ENCODE assay signal across 12 mouse cellular contexts in genomic region chrX:56683521-56683920, GRCm38 (mm10). TPM values are rescaled to one million over a fixed set of nuclear protein-coding genes. Genes with fewer than 3 reads are reported as not detected.
A peak's percentile ranks its signal among the peaks of the same experiment; 100 is the strongest.
DNase-seq lines count a peak whose midpoint lies in the region; ATAC-seq and TF ChIP-seq lines count a peak whose summit lies in the region.
"Had no signal": no experiment of that assay in that cellular context is flagged by ENCODE, and none has a peak within 500 bp of the region (broad histone marks: within the 10 kb centered on the region; RNA-seq: fewer than 3 reads in every experiment).

No protein-coding gene starts in this region.

- 67% methylated on average over 10 of the region's 10 CpGs for WGBS in heart, adult 2 months
- WGBS in heart, embryonic 10.5 days: 86% methylated on average over 10 of the region's 10 CpGs
- WGBS in intestine, postnatal 0 days: 84% methylated on average over 10 of the region's 10 CpGs
- WGBS in forebrain, embryonic 16.5 days: 66% methylated on average over 10 of the region's 10 CpGs

- H3K9me3 ChIP-seq in heart, embryonic 10.5 days: no peaks in the 10 kb centered on the region
- no peaks in the 10 kb centered on the region for H3K9me3 ChIP-seq in intestine, postnatal 0 days (ENCODE audit: control insufficient read depth)
- no peaks in the 10 kb centered on the region for H3K9me3 ChIP-seq in forebrain, embryonic 16.5 days (ENCODE audit: control insufficient read depth, low read length)
- H3K9me3 ChIP-seq: G1E had no signal

- no peaks in the 10 kb centered on the region for H3K27me3 ChIP-seq in heart, adult 2 months (ENCODE audit: control insufficient read depth, insufficient read depth, low read length)
- no peaks in the 10 kb centered on the region for H3K27me3 ChIP-seq in heart, embryonic 10.5 days (ENCODE audit: insufficient read depth, poor library complexity, severe bottlenecking)
- H3K27me3 ChIP-seq in intestine, postnatal 0 days (replicated peaks; ENCODE audit: control insufficient read depth, insufficient read depth, low read length): no peaks in the 10 kb centered on the region
- no peaks in the 10 kb centered on the region for H3K27me3 ChIP-seq in forebrain, embryonic 16.5 days (replicated peaks; ENCODE audit: control insufficient read depth, insufficient read depth, low read length)

- TF ChIP-seq CTCF in heart, adult 2 months (IDR thresholded peaks at IDR 0.05): no peak
- no peak for TF ChIP-seq CTCF in brain, embryonic 14.5 days (IDR thresholded peaks at IDR 0.05; ENCODE audit: borderline replicate concordance, extremely low read depth, insufficient read depth, insufficient read length)
- no peak for TF ChIP-seq CTCF in intestine, postnatal 0 days (IDR thresholded peaks at IDR 0.05; ENCODE audit: low read depth)

- no peak overlapping the region for H3K27ac ChIP-seq in heart, adult 2 months
- no peak overlapping the region for H3K27ac ChIP-seq in heart, embryonic 10.5 days
- no peak overlapping the region for H3K27ac ChIP-seq in intestine, postnatal 0 days (ENCODE audit: low read depth, low read length)
- H3K27ac ChIP-seq in forebrain, embryonic 16.5 days (ENCODE audit: low read length): no peak overlapping the region

- H3K4me2 ChIP-seq in intestine, postnatal 0 days (replicated peaks; ENCODE audit: low read depth): no peak overlapping the region
- no peak overlapping the region for H3K4me2 ChIP-seq in forebrain, embryonic 16.5 days (ENCODE audit: low read length)

- no peaks in the 10 kb centered on the region for H3K36me3 ChIP-seq in heart, adult 2 months (ENCODE audit: control insufficient read depth, insufficient read depth, low read length)
- H3K36me3 ChIP-seq in heart, embryonic 10.5 days: no peaks in the 10 kb centered on the region
- H3K36me3 ChIP-seq in intestine, postnatal 0 days (ENCODE audit: control insufficient read depth, insufficient read depth): no peaks in the 10 kb centered on the region
- H3K36me3 ChIP-seq in forebrain, embryonic 16.5 days (ENCODE audit: control insufficient read depth, insufficient read depth): no peaks in the 10 kb centered on the region
- H3K36me3 ChIP-seq: G1E had no signal

- peaks cover 2% of the 10 kb centered on the region for H3K4me1 ChIP-seq in heart, adult 2 months (ENCODE audit: control insufficient read depth, insufficient read depth, low read length)
- no peaks in the 10 kb centered on the region for H3K4me1 ChIP-seq in heart, embryonic 10.5 days
- no peaks in the 10 kb centered on the region for H3K4me1 ChIP-seq in intestine, postnatal 0 days (replicated peaks; ENCODE audit: control insufficient read depth, insufficient read depth, low read length)
- no peaks in the 10 kb centered on the region for H3K4me1 ChIP-seq in forebrain, embryonic 16.5 days (replicated peaks; ENCODE audit: control insufficient read depth, insufficient read depth, low read length)

- TF ChIP-seq POLR2A in heart, adult 2 months (IDR thresholded peaks at IDR 0.05; ENCODE audit: insufficient read depth, low read depth, low read length): no peak
- TF ChIP-seq POLR2A in brain, embryonic 14.5 days (IDR thresholded peaks at IDR 0.05; ENCODE audit: borderline replicate concordance, extremely low read depth, insufficient read depth, insufficient read length, poor library complexity, severe bottlenecking): no peak

- H3K79me2 ChIP-seq in heart, adult 2 months (replicated peaks; ENCODE audit: control insufficient read depth, insufficient read depth, low read length): no peaks in the 10 kb centered on the region

- TF ChIP-seq EP300 in heart, adult 2 months (IDR thresholded peaks at IDR 0.05; ENCODE audit: insufficient read depth, low read depth, low read length): no peak

- ATAC-seq in intestine, postnatal 0 days: no peak
- ATAC-seq in forebrain, embryonic 16.5 days: no peak

- H3K4me3 ChIP-seq in heart, adult 2 months: no peak overlapping the region
- no peak overlapping the region for H3K4me3 ChIP-seq in heart, embryonic 10.5 days
- H3K4me3 ChIP-seq in intestine, postnatal 0 days (ENCODE audit: low read depth, low read length): no peak overlapping the region
- no peak overlapping the region for H3K4me3 ChIP-seq in forebrain, embryonic 16.5 days (replicated peaks; ENCODE audit: low read length)
- H3K4me3 ChIP-seq: erythroblast, embryonic 14.5 days had no signal

- intact Hi-C loops in heart, adult 2 months (cut with DNase I): no loop called here
- intact Hi-C loops in heart, postnatal 25 days (cut with DNase I): no loop called here

- peak; percentile 17 to 26 for DNase-seq in heart, adult 2 months
- no peak for DNase-seq in heart, embryonic 10.5 days (ENCODE audit: low spot score)
- DNase-seq in layer of hippocampus, postnatal 10 days (ENCODE audit: low spot score in 2 of 2): peak; percentile 8 to 24
- no peak for DNase-seq in layer of hippocampus, postnatal 14 days (ENCODE audit: low spot score in 2 of 2)
- DNase-seq in brain, embryonic 14.5 days (ENCODE audit: low read depth): peak; percentile 54
- DNase-seq in heart, postnatal 25 days (ENCODE audit: low spot score): peak; percentile 26
- DNase-seq: cerebellum, adult 18-20 months; embryo, embryonic 11 days had no signal

- no peak overlapping the region for H3K9ac ChIP-seq in heart, adult 2 months (ENCODE audit: low read depth, low read length)
- H3K9ac ChIP-seq in intestine, postnatal 0 days (ENCODE audit: low read depth, low read length): no peak overlapping the region
- H3K9ac ChIP-seq in forebrain, embryonic 16.5 days (replicated peaks; ENCODE audit: low read depth, low read length): no peak overlapping the region

RNA-seq across cellular contexts. Expression of gene Fhl1, which starts 48.1 kb away (rescaled TPM):
- 100 to 1,000 TPM; 111 to 140 TPM for total RNA-seq in heart, adult 2 months (2021)
- polyA plus RNA-seq in heart, adult 2 months (2012; rRNA removed): 123 and 197 TPM in 2 replicates
- 107 and 130 TPM in 2 replicates for polyA plus RNA-seq in heart, embryonic 10.5 days (2016; fragmentation: Nextera tagmentation; extraction: Ambion mirVana)
- 100 to 1,000 TPM; 154 to 160 TPM for total RNA-seq in layer of hippocampus, postnatal 10 days (2021)
- 100 to 1,000 TPM; 108 to 124 TPM for total RNA-seq in layer of hippocampus, postnatal 14 days (2021)
- 204 and 237 TPM in 2 replicates for polyA plus RNA-seq in brain, embryonic 14.5 days (2012; rRNA removed)
- 100 to 1,000 TPM; 114 to 123 TPM for total RNA-seq in heart, postnatal 25 days (2021)
- polyA plus RNA-seq in intestine, postnatal 0 days (2015; fragmentation: Nextera tagmentation; extraction: Ambion mirVana): 95.9 and 102 TPM in 2 replicates
- 103 and 125 TPM in 2 replicates for polyA plus RNA-seq in forebrain, embryonic 16.5 days (2015; fragmentation: Nextera tagmentation; extraction: Ambion mirVana)
- polyA plus RNA-seq: G1E had no signal

Comparison
In these comparisons a context has a peak if more than half of its experiments do, and no peak if none do; other contexts are left out.
1. DNase-seq: peak in heart, adult 2 months (2 of 2), layer of hippocampus, postnatal 10 days (2 of 2), brain, embryonic 14.5 days (single experiment) and heart, postnatal 25 days (single experiment); none in heart, embryonic 10.5 days (single experiment) and layer of hippocampus, postnatal 14 days (0 of 2).